Mouse (Mus musculus): ENCODE results near the gene Gngt2. TPM values are rescaled to one million over a fixed set of nuclear protein-coding genes. Genes with fewer than 3 reads are reported as not detected.

The Gngt2 gene
- 1 to 10 TPM; 2.6 to 7.6 TPM for total RNA-seq (2021)
- long read RNA-seq, experiment 1, partial matches to known transcripts: 0 of 8 reads
- long read RNA-seq, experiment 1, other reads (novel, unspliced or antisense): 4 of 8 reads
- long read RNA-seq, experiment 2, partial matches to known transcripts: 0 of 6 reads
- long read RNA-seq, experiment 2, other reads (novel, unspliced or antisense): 3 of 6 reads

GRCm38 (mm10) chr11:95837059-95837458, at the start of gene Gngt2:
Gene Gngt2 (plus strand): TSS chr11:95837216.
- Histone ChIP-seq H3K4me3 (peak within 1 kb of the TSS; percentile 68), H3K27ac (peak within 1 kb of the TSS; percentile 80)
- peak; percentile 91 for DNase-seq
- no peak for TF ChIP-seq CTCF (IDR thresholded peaks at IDR 0.05)
- intact Hi-C loops (cut with DNase I): no loop called here

- intact Hi-C loops (cut with DNase I): no loop called here
- DNase-seq: peak; percentile 39
- H3K27ac ChIP-seq: peak overlapping the region; percentile 46
- no peak overlapping the region for H3K4me3 ChIP-seq
- TF ChIP-seq CTCF (IDR thresholded peaks at IDR 0.05): no peak
Measured at GRCm38 (mm10) chr11:95789451-95789891, 47.5 kb upstream of the Gngt2 start.

GRCm38 (mm10) chr11:95791787-95792186, 45.2 kb upstream of the Gngt2 start:
- intact Hi-C loops (cut with DNase I): no loop called here
- Histone ChIP-seq H3K27ac (peak overlapping the region; percentile 63), H3K4me3 (no peak overlapping the region)
- TF ChIP-seq CTCF (IDR thresholded peaks at IDR 0.05): no peak
- DNase-seq: peak; percentile 52

DNA sequence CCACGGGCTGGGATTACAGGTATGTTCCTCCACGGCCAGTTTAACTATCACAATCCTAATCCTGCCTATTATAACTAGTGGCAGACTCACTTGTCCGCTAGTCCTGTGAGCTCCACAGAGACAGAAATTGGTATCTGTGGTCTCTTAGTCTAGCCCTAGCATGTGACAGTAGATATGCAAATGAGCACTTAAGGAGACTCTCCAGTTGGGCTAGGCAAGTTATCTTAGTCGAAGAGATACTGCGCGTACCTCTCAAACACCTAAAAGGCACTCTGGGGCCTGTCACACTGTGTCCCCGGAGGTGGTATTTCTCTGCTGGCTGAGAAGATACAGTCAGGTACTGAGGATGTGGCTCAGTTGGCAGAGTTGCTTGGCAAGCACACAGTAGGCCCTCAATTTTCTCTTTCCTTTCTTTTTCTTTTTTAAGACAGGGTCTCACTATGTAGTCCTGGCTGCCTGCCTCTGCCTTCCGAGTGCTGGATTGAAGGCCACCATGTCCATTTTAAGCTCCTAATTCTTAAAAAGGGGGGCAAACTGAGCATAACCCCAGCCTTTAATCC, 44.0 kb upstream of the Gngt2 start:
- Histone ChIP-seq H3K4me3 (no peak overlapping the region), H3K27ac (0 out of 2 replicates have a peak overlapping the region, but pooled peaks have one; percentile 82)
- intact Hi-C loops (cut with DNase I): no loop called here
- DNase-seq: no peak
- TF ChIP-seq CTCF (IDR thresholded peaks at IDR 0.05): no peak

DNA sequence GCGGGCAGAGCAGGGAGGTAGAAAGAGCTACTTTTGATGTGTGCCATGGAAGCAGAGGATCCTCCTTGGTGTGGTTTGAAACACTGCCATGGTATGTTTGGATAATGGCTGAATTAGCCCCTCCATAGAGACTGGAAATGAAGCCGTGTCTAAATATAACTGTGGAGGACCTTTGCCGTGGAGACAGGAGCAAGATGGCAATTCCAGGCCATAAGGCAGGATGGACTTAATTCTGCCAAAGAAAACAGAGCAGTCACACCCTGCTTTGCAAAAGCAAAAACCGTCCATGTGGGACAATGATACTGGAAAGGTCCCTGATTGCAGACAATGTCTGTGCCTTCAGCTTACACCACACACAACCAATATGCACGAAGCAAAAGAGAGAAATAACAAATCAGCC, 42.8 kb upstream of the Gngt2 start:
- H3K27ac ChIP-seq: peak overlapping the region; percentile 82
- no peak for DNase-seq
- TF ChIP-seq CTCF (IDR thresholded peaks at IDR 0.05): no peak
- intact Hi-C loops (cut with DNase I): no loop called here
- no peak overlapping the region for H3K4me3 ChIP-seq

- peak; percentile 67 for DNase-seq
- no peak for TF ChIP-seq CTCF (IDR thresholded peaks at IDR 0.05)
- Histone ChIP-seq H3K27ac (peak overlapping the region; percentile 82), H3K4me3 (peak overlapping the region; percentile 3)
- intact Hi-C loops (cut with DNase I): no loop called here
Measured at GRCm38 (mm10) chr11:95795582-95795981, 41.4 kb upstream of the Gngt2 start.

DNA sequence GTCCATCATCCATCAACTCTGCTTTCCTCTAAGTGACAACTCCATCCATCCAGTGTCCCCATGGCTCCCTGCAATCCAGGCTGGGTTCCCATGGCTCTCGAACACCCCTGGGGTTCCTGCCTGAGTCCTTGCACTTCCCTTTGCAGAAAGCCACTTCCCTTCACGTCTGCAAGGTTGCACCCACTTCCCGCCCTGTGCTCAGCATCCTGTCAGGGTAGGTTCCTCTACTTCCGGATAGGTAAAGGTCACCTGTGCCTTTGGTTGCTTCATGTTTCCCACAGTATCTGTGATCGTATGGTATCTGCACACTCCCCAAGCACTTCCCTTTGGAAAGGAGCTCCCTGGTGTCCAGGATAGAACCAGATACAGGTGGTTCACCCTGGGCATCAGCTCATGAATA, 32.0 kb upstream of the Gngt2 start:
- DNase-seq: no peak
- intact Hi-C loops (cut with DNase I): no loop called here
- no peak overlapping the region for H3K4me3 ChIP-seq
- peak overlapping the region; percentile 51 for H3K27ac ChIP-seq
- TF ChIP-seq CTCF (IDR thresholded peaks at IDR 0.05): no peak

DNA sequence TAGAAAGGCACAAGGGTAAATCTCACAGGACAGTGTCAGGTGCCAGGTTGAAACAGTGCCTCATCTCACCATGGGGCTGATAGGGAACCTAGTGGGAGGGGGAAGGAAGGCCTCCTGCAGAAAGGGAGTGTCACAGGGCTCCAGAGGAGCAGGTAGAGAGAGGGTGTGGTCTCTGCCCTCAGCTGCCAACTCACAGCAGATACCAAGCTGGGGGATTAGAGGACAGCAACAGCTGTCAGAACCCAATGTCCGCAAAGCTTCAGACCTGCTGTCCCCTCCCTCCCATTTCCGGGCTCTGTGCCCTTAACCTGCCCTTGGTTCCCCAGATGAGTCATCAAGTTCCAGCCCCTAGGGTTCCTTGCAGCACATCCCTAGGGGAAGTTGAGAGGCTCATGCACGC, 31.5 kb upstream of the Gngt2 start:
- peak overlapping the region; percentile 51 for H3K27ac ChIP-seq
- intact Hi-C loops (cut with DNase I): no loop called here
- peak; percentile 38 for DNase-seq
- TF ChIP-seq CTCF (IDR thresholded peaks at IDR 0.05): no peak
- H3K4me3 ChIP-seq: no peak overlapping the region

GRCm38 (mm10) chr11:95807884-95808283, 29.1 kb upstream of the Gngt2 start:
- intact Hi-C loops (cut with DNase I): no loop called here
- no peak overlapping the region for H3K4me3 ChIP-seq
- TF ChIP-seq CTCF (IDR thresholded peaks at IDR 0.05): no peak
- DNase-seq: no peak
- peak overlapping the region; percentile 88 for H3K27ac ChIP-seq

- intact Hi-C loops (cut with DNase I): no loop called here
- Histone ChIP-seq H3K4me3 (no peak overlapping the region), H3K27ac (peak overlapping the region; percentile 88)
- DNase-seq: peak; percentile 90
- no peak for TF ChIP-seq CTCF (IDR thresholded peaks at IDR 0.05)
Measured at GRCm38 (mm10) chr11:95808448-95809011, 28.5 kb upstream of the Gngt2 start.

DNA sequence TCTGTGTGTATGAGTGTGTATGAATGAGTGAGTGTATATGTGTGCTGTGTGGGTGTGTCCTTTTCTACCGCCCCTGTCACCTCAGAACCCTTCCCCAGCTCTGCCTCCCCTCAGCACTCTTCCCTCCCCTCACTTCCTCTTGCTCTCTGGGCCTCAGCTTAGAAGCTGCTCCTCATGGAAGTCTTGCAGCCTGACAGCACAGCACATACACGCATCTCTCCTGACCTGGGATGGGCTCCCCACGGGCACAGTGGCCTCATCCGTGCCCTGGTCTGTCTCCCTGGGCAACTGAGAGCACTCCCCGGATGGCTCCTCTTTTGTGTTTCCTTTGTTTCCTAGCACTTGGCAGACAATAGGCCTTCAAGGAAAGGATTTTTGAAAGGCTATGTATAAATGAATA, 27.4 kb upstream of the Gngt2 start:
- intact Hi-C loops (cut with DNase I): no loop called here
- H3K4me3 ChIP-seq: no peak overlapping the region
- TF ChIP-seq CTCF (IDR thresholded peaks at IDR 0.05): no peak
- no peak for DNase-seq
- no peak overlapping the region for H3K27ac ChIP-seq

DNA sequence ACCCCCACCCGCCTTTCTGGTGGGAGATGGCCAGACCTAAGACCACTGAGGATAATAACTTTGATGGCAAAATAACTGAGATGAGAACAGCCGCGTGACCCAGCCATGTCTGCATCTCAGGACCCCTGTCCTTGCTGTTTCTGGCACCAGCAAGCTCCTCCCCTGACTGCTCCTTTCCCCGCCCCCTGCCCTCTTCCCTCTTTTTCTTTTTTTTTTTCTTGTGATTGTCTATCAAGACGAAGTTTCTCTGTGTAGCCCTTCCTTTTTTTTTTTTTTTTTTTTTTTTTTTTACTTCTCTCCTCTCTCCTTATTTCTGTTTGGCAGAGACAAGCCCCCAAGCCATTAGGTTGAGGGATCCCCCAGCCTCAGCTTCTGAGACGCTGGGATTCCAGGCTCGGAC, 26.2 kb upstream of the Gngt2 start:
- Histone ChIP-seq H3K4me3 (no peak overlapping the region), H3K27ac (no peak overlapping the region)
- intact Hi-C loops (cut with DNase I): no loop called here
- TF ChIP-seq CTCF (IDR thresholded peaks at IDR 0.05): no peak
- DNase-seq: no peak

- no peak for DNase-seq
- no peak overlapping the region for H3K4me3 ChIP-seq
- H3K27ac ChIP-seq: no peak overlapping the region; the same call in 1 of the 2 replicates
- intact Hi-C loops (cut with DNase I): no loop called here
- no peak for TF ChIP-seq CTCF (IDR thresholded peaks at IDR 0.05)
Measured at GRCm38 (mm10) chr11:95811741-95812140, 25.3 kb upstream of the Gngt2 start.

GRCm38 (mm10) chr11:95812224-95812623, 24.8 kb upstream of the Gngt2 start:
- Histone ChIP-seq H3K27ac (no peak overlapping the region), H3K4me3 (no peak overlapping the region)
- no peak for TF ChIP-seq CTCF (IDR thresholded peaks at IDR 0.05)
- DNase-seq: no peak
- intact Hi-C loops (cut with DNase I): no loop called here
